Mouse (Mus musculus) kidney, adult 18-20 months (tissue): Measurements from ENCODE around the gene Maob.

Experiments used
- DNase-seq: peaks from one replicate; pipeline ENCODE4 v3.0.0; 2021

Maob gene

DNA sequence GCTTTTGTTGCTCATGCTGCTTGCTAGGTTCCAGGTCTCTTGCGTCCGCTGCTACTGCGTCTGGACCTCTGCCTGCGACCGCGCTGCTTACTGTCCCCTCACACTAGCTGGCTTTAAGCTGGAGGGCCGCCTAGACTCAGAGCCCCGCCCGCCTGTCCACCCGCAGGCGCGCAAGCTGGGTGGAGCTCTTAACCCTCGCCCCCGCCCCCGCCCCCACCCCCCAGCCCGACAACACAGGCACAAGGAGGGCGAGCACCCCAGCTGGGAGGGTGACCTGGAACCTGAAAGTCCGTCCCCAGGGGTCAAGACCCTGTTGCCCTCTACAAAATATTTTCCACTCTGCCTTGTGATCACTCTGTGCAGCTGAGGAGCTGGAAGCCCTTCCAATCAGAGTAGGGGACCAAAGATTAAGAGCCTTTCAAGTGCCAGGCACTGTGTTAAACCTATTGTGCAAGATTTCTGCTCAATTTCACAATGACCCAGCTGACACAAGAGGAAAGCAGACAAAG lies at the start of gene Maob:
TSS of gene Maob (minus strand) at position 106 of the 509 bp plus-strand sequence.
- no peak for DNase-seq

DNA sequence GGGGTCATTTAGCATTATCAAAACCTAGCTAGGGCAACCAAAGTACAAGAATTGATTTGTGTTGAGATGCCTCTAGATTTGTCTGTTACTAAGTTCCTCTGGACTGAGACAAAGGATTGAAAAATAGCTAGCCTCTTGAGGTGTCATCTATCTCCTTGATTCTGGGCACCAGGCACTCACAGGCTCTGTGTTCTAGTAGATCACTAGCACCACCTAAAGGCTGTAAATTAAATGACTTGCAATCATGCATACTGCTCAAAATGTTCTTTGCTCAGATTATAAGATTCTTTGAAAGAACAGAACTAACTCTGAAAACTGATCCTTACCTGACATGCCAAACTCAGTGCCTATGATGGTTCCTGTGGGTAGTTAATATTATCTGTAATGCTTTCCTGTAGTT lies 43.1 kb upstream of the Maob start:
- DNase-seq, result no peak

DNA sequence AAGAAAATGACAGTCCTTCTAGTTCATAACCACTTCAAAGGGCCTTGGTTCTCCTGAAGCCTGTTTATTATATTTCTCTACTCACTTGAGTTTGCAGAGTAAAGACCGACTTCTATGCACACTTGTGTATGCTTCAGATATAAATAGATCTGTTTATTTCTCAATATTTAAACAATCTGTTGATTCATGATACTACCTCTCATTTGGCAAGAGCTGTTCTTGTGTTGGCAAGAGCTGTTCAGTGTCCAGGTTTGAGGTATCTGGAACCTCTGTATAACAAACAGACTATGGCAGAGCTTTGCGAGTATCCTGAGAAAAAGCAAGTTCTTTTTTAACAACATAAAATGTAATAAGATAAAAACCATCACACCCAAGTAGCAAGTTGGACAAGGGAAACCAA lies 28.9 kb upstream of the Maob start:
- no peak for DNase-seq

DNA sequence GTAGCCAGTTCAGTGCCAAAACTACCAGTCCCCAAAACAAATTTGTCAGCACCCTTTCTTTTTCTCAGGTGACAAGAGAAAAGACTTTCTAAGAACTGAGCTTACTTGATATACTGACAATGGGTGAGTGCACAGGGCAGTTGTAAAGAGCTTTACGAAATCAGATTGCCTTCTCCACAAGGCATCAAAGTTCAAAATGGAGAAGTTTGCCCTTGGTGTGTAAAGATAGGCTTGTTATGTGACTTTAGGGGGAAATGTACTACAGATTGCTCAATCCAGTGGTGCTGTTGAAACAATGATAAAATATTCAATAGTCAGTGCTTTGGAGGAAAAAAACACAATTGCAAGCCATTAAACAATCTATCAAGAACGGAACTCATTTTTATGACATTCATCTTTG lies 24.3 kb upstream of the Maob start:
- no peak for DNase-seq

DNA sequence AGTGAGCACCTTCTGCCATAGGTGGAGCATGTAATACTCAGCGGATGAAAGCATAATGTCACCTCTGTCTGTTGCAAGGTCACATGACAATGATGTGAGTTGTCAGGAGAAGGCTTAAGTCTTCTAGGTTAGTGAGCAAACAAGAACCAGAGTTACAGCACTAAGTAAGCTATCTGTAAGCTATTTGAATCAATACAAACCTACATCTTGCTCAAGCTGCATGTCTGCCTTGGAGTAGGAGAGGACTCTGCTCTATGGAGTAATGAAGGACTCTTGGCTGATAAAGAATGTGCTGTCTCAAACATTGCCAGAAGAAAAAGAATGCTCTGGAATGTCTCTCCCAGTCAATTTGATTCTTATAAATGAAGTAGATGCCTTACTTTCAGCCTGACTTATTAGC lies 20.1 kb upstream of the Maob start:
- DNase-seq, result no peak

DNA sequence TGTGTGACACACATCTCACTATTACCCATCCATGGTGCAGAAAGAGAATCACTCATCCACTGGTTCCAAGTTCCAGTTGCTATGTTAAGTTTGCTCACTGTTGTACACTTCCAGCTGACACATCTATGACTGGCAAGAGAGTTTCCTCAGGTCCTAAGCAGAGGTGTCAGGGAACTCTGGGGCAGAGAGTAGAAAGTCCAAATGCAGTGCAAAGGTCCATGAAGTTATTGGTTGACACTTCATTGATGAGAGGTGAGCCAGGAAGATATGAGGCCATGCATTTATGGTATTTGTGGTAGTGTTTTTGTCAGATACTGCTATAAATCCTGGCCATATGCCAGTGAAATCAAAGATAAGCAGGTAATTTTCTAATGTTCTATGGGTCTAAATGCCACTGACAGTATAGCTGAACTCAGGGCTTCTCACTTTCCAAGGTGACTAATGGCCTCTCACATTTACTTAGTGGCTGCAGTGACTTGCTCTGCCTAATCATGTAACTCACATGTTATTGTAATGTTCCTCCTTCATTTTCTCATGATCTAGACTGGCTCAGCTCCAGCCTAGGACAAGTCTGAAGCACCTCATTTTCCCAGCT lies 19.4 kb upstream of the Maob start:
- DNase-seq, result no peak

DNA sequence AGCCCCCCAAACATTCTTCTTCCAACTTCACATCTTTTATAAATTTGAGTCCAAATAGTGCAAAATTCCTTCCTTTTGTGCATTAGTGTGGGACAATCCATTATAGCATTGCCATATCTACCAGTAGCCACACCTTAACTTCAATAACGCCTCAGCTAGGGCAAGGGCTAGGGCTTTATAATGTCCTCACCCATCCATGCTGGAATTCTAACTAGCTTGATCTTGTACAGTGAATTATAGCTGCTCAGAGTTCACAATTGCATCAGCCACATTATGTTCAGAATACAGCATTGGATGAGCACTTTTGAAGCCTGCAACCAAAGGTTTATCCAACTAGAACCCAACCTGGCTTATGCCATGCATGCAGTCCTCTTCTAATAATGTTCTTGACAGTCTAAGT lies 8.9 kb upstream of the Maob start:
- DNase-seq, result no peak

DNA sequence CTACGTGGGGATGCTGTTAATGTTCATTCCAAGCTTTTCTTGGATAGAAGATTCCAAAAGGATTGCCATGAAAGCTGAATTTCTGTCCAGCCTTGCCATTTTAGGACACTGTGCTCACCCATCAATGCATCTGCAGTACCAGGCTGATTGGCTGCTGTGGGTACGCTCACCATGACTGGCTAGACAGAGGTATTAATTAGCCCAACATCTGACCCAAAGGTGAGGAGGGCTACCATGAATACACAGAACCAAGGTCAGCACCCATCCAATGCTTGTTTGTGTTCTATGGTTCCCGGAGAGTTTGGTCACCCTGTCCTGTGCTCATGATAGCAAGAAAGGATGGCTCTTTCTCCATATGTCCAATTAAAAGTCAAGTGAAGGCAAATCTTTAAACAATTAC lies 1.2 kb downstream of the Maob start:
- DNase-seq, result no peak

DNA sequence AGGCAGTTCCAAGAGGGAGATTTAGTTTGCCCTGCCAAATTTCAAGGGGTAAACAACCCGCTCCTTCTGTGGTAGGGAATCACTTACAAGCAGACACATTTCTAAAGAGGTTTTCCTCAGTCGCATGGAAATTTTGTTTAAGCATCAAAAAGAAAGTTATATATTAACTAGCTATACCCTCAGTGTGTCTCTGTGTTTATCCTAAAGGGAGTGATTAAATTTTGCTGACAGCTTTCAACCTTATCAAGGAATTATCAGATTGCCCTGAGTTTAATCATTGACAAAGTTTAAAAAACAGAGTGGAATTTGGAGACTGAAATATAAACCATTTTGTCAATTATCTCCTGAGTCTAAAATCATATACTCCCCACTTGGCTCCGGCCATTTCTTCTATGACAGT lies 5.1 kb downstream of the Maob start:
- no peak for DNase-seq

DNA sequence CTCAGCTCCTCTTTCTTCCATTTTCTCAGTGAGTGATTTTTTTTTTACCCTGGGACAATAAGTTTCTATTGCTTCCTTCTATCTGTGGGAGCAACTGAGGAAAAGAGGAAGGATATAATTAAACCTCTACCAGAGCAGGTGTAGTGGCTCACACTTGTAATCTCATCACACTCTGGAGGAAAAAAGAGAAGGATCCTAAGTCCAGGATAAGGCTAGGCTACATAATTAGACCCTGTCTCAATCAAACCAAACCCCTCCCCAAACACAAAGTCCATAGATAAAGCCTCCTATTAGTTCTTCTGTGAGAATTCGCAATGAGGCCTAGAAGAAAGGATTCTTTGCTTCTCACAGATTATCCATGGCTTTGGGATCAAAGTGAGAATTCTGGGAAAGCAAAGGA lies 49.7 kb downstream of the Maob start:
- DNase-seq, result no peak

DNA sequence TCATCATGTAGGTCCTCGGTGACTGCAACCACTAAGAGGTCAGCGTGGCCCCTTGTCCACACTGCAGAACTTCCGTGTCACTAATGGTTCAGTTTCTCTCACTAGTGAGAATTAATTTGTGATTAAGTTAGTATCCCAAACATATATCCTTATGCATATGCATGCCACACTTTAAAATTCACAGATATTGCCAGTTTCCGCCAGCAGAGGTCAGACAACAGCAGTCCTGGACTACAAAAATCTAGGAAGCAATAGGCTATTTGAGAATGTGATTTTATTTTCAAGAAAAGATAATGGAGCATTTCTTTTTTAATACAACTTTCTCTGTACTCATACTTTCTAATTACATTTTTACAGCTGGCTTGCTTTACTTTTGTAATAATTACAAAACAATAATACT lies 51.0 kb downstream of the Maob start:
- peak; percentile 6 for DNase-seq

DNA sequence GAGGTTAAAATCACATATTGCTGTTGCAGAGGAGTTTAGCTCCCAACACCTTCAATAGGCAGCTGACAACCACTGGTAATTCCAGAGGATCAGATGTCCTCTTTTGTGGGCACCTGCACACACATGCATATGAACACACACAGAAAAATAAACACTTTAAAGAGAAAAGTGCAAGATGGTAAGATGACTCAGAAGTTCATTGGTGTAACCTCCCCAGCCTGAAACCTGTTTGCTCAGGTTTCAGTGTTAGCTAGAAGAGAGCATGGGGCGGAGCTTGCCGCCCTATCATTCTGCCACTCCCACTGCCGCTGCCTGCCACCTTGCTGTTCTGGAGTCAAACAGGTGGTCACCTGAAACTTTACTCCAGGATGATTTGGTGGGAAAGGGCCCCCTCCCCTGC lies 55.7 kb downstream of the Maob start:
- no peak for DNase-seq

DNA sequence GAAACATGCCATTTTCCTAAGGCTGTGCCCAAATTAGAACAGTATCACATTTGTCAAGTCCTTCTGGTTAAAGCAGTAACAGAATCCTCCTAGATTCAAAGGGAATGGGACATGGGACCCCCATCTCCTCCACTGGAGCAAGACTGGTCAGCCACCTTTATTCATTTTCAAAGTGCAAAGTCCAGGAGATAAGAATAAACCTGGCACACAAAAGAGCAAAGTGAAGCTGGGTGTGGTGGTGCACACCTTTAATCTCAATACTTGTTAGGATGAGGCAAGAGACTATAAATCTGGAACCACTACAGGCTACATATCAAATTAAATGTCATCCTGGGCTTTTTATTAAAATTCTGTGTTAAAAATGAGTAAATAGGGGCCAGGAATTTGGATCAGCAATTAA lies 62.4 kb downstream of the Maob start:
- no peak for DNase-seq

DNA sequence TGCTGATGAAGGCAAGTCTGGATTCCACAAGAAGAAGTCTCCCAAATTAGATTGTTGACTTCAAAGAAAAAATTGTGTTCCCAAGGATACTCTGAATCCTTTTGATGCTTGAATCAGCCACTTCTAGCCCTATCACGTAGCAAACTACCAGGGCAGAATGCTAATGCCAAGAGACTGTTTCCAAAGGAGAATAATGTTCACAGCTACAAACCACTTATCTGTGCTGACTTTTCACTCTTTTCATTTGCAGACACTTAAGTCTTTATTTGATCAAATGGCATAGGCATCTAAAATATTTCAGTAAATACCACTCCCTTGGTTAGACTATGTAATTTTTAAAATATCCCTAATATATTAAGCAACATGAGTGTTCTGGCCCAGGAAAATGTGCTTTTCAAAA lies 68.2 kb downstream of the Maob start:
- DNase-seq, result no peak

DNA sequence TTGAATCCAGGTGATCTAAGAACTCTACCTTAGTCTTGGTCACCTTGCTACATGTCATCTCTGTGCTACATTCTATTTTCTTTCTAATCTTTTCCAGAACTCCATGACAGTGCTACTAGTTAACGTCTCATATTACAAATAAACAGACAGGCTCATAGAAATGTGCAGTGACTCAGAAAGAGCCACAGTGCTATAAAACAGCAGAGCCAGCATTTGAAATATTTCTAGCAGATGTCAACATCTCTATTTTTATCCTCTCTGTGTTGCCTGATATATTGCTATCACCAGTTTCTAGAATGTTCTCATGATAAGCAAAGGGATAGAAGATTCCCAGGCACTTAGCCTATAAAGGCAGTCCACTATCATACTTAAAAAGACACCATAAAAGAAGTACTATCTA lies 103.1 kb downstream of the Maob start:
- DNase-seq, result no peak

DNA sequence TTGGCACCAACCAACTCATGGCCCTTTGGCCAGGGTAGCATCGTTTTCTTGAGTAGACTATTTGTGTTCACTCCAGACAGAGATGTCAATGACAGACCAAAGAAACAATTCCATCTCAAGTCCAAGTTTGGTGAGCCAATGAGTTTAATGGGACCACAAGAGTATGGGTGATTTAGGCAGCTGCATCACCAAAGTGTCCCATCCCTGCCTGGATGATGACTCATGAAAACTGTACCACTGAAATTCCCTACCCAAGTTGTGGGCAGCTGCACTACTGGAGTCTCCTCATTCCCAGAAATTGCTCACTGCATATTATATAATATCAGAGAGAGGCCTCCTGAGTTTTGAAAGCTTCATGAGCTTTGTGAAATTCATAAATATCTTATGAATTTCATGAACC lies 111.1 kb downstream of the Maob start:
- DNase-seq, result no peak
